Mouse (Mus musculus): ENCODE measurements around the gene Tbata.

DNA sequence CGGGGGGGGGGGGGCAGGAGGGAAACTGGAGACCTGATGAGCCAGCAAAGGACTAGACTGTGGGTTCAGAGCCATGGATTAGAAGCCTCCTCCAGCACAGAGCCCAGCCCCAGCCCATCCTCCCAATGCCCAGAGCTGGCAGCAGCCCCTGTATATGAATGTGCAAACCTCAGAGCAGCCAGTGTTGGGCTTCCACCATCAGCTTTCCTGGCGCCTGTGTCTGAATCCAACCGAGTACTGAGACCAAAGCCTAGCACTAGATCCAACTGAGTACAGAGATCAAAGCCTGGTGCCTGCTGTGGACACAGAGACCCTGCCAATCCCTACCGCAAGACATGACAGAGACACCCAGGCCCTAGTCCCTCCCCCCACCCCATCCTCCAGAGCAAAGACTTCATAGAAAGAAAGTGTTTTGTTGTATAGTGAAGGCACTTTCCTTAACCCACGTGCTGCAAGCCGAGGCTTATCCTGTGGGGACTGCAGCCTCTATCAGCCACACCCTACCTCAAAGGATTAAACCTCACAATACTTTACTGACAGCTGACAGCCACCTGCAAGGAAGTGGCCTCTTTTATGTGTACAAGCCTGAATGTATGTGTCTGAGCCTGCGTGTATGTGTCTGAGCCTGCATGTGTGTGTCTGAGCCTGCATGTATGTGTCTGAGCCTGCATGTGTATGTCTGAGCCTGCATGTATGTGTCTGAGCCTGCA lies 61.3 kb downstream of the Tbata start:
- TF ChIP-seq CTCF (IDR thresholded peaks at IDR 0.05; ENCODE audit: low read depth) (no peak), EP300 (IDR thresholded peaks at IDR 0.05; ENCODE audit: low read depth) (no peak)

All from liver, postnatal 0 days (tissue).